Comparison of ENCODE assay signal across 8 mouse cellular contexts in the genomic region with DNA sequence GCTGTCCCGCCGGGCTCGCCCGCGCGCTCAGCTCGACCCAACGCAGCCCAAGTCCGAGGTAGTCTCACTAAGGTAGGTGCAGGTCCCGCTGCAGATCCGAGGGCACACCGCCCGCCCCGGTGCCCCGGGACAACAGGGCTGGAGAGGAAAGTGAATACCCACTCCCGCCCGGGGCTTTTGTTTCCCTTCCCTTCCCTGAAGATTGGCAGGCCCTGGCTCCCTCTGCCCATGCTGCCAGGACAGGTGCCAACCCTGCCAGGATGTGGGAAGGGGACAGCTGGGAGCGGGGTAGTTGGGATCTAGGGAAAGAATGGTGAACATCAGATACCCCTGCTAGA. TPM values are rescaled to one million over a fixed set of nuclear protein-coding genes. Genes with fewer than 3 reads are reported as not detected.
DNase-seq lines count a peak whose midpoint lies in the region; ATAC-seq and TF ChIP-seq lines count a peak whose summit lies in the region.
"Had no signal": no experiment of that assay in that cellular context is flagged by ENCODE, and none has a peak within 500 bp of the region (broad histone marks: within the 10 kb centered on the region; RNA-seq: fewer than 3 reads in every experiment).

No protein-coding gene starts in this region.

- H3K4me2 ChIP-seq in lung, embryonic 16.5 days (ENCODE audit: low read depth, low read length), result peak overlapping the region; percentile 70
- peak overlapping the region; percentile 70 for H3K4me2 ChIP-seq in forebrain, embryonic 15.5 days (replicated peaks)
- H3K4me2 ChIP-seq in limb, embryonic 14.5 days (replicated peaks; ENCODE audit: low read depth, low read length, severe bottlenecking), result peak overlapping the region; percentile 71
- H3K4me2 ChIP-seq in stomach, embryonic 14.5 days (replicated peaks; ENCODE audit: low read depth, low read length), result peak overlapping the region; percentile 77

- H3K4me1 ChIP-seq in lung, embryonic 16.5 days (replicated peaks; ENCODE audit: control insufficient read depth, insufficient read depth, low read length), result peaks cover 16% of the 10 kb centered on the region
- peaks cover 12% of the 10 kb centered on the region for H3K4me1 ChIP-seq in forebrain, embryonic 15.5 days
- H3K4me1 ChIP-seq in limb, embryonic 14.5 days (ENCODE audit: control insufficient read depth, insufficient read depth, low read length), result 0 out of 2 replicates have a peak, but pooled peaks cover 2% of the 10 kb centered on the region
- H3K4me1 ChIP-seq in stomach, embryonic 14.5 days (ENCODE audit: control insufficient read depth, insufficient read depth, low read length), result peaks cover 5% of the 10 kb centered on the region; the same call in 1 of the 2 replicates

- no peak overlapping the region for H3K27ac ChIP-seq in lung, embryonic 16.5 days (ENCODE audit: low read length)
- no peak overlapping the region for H3K27ac ChIP-seq in forebrain, embryonic 15.5 days (replicated peaks)
- no peak overlapping the region for H3K27ac ChIP-seq in limb, embryonic 14.5 days (replicated peaks; ENCODE audit: low read depth, low read length)
- H3K27ac ChIP-seq in stomach, embryonic 14.5 days (ENCODE audit: low read length), result no peak overlapping the region

- no peak for TF ChIP-seq POLR2A in limb, embryonic 14.5 days (IDR thresholded peaks at IDR 0.05; ENCODE audit: borderline replicate concordance, extremely low read depth, insufficient read depth, insufficient read length)

- H3K9ac ChIP-seq in lung, embryonic 16.5 days (ENCODE audit: low read length), result peak overlapping the region; percentile 58
- H3K9ac ChIP-seq in forebrain, embryonic 15.5 days (replicated peaks), result peak overlapping the region; percentile 35
- H3K9ac ChIP-seq in limb, embryonic 14.5 days (ENCODE audit: low read depth, low read length, severe bottlenecking), result peak overlapping the region; percentile 25; the same call in 1 of the 2 replicates
- peak overlapping the region; percentile 33; the same call in 1 of the 2 replicates for H3K9ac ChIP-seq in stomach, embryonic 14.5 days (replicated peaks; ENCODE audit: low read depth, low read length)

- H3K9me3 ChIP-seq in lung, embryonic 16.5 days (ENCODE audit: control insufficient read depth, low read length), result no peaks in the 10 kb centered on the region
- no peaks in the 10 kb centered on the region for H3K9me3 ChIP-seq in forebrain, embryonic 15.5 days
- H3K9me3 ChIP-seq in limb, embryonic 14.5 days (ENCODE audit: control insufficient read depth, low read length), result no peaks in the 10 kb centered on the region
- no peaks in the 10 kb centered on the region for H3K9me3 ChIP-seq in stomach, embryonic 14.5 days (ENCODE audit: control insufficient read depth, low read depth, low read length)

- no peak for DNase-seq in lung, postnatal 10 days
- DNase-seq in limb, embryonic 14.5 days (ENCODE audit: low spot score), result no peak
- DNase-seq in layer of hippocampus, adult 18-20 months (ENCODE audit: low spot score in 2 of 2), result no peak
- no peak for DNase-seq in adrenal gland, postnatal 36 days

- 3% methylated on average over 17 of the region's 18 CpGs for WGBS in lung, embryonic 16.5 days
- WGBS in forebrain, embryonic 15.5 days, result 1% methylated on average over 18 of the region's 18 CpGs
- WGBS in limb, embryonic 14.5 days, result 4% methylated on average over 17 of the region's 18 CpGs
- 2% methylated on average over 18 of the region's 18 CpGs for WGBS in stomach, embryonic 14.5 days

- H3K27me3 ChIP-seq in lung, embryonic 16.5 days (ENCODE audit: control insufficient read depth, insufficient read depth, low read depth, low read length), result peaks cover 46% of the 10 kb centered on the region
- H3K27me3 ChIP-seq in forebrain, embryonic 15.5 days, result peaks cover 32% of the 10 kb centered on the region
- peaks cover 31% of the 10 kb centered on the region for H3K27me3 ChIP-seq in limb, embryonic 14.5 days (ENCODE audit: control insufficient read depth, insufficient read depth, low read length)
- H3K27me3 ChIP-seq in stomach, embryonic 14.5 days (ENCODE audit: control insufficient read depth, insufficient read depth, low read length), result peaks cover 11% of the 10 kb centered on the region; the same call in 1 of the 2 replicates

- no peaks in the 10 kb centered on the region for H3K36me3 ChIP-seq in lung, embryonic 16.5 days (ENCODE audit: control insufficient read depth, insufficient read depth, low read length)
- no peaks in the 10 kb centered on the region for H3K36me3 ChIP-seq in forebrain, embryonic 15.5 days
- H3K36me3 ChIP-seq in limb, embryonic 14.5 days (ENCODE audit: control insufficient read depth, insufficient read depth, low read length), result no peaks in the 10 kb centered on the region
- no peaks in the 10 kb centered on the region for H3K36me3 ChIP-seq in stomach, embryonic 14.5 days (ENCODE audit: control insufficient read depth, insufficient read depth, low read length)

- ATAC-seq in lung, embryonic 16.5 days (ENCODE audit: low read depth), result no peak
- ATAC-seq in forebrain, embryonic 15.5 days (replicated peaks), result no peak
- ATAC-seq in limb, embryonic 14.5 days (ENCODE audit: low FRiP score, low read depth), result no peak
- no peak for ATAC-seq in stomach, embryonic 14.5 days (ENCODE audit: insufficient number of reproducible peaks, insufficient read depth, low FRiP score, low read depth)

- peak overlapping the region; percentile 51 for H3K4me3 ChIP-seq in lung, embryonic 16.5 days (ENCODE audit: low read length)
- peak overlapping the region; percentile 39 for H3K4me3 ChIP-seq in forebrain, embryonic 15.5 days
- peak overlapping the region; percentile 41 for H3K4me3 ChIP-seq in limb, embryonic 14.5 days (replicated peaks; ENCODE audit: low read length)
- H3K4me3 ChIP-seq in stomach, embryonic 14.5 days (ENCODE audit: low read depth, low read length), result peak overlapping the region; percentile 40

RNA-seq across cellular contexts. Expression of a gene that starts 0.5 kb away (rescaled TPM):
- polyA plus RNA-seq in lung, embryonic 16.5 days (2015; fragmentation: Nextera tagmentation; extraction: Ambion mirVana), result 3.4 and 3.8 TPM in 2 replicates
- 0.52 and 0.69 TPM in 2 replicates for polyA plus RNA-seq in forebrain, embryonic 15.5 days (2015; fragmentation: Nextera tagmentation; extraction: Ambion mirVana)
- 11.3 and 11.6 TPM in 2 replicates for polyA plus RNA-seq in limb, embryonic 14.5 days (2012; rRNA removed)
- 12.5 TPM in 2 replicates for polyA plus RNA-seq in limb, embryonic 14.5 days (2014; fragmentation: Nextera tagmentation; extraction: Ambion mirVana)
- polyA plus RNA-seq in stomach, embryonic 14.5 days (2014; fragmentation: Nextera tagmentation; extraction: Ambion mirVana), result 10.2 and 10.7 TPM in 2 replicates
- 1 to 10 TPM; 7.9 to 8.7 TPM for total RNA-seq in layer of hippocampus, adult 18-20 months (2021)
- 1 to 10 TPM; 2.3 to 3.1 TPM for total RNA-seq in adrenal gland, postnatal 36 days (2021)
- total RNA-seq: granulocyte monocyte progenitor cell, adult 5-6 weeks had no signal

RNA-seq across cellular contexts. Expression of a gene that starts 37.5 kb away (rescaled TPM):
- 188 and 190 TPM in 2 replicates for polyA plus RNA-seq in lung, embryonic 16.5 days (2015; fragmentation: Nextera tagmentation; extraction: Ambion mirVana)
- 58.9 and 64.2 TPM in 2 replicates for polyA plus RNA-seq in forebrain, embryonic 15.5 days (2015; fragmentation: Nextera tagmentation; extraction: Ambion mirVana)
- 115 and 139 TPM in 2 replicates for polyA plus RNA-seq in limb, embryonic 14.5 days (2012; rRNA removed)
- 162 and 164 TPM in 2 replicates for polyA plus RNA-seq in limb, embryonic 14.5 days (2014; fragmentation: Nextera tagmentation; extraction: Ambion mirVana)
- polyA plus RNA-seq in stomach, embryonic 14.5 days (2014; fragmentation: Nextera tagmentation; extraction: Ambion mirVana), result 157 and 164 TPM in 2 replicates
- total RNA-seq in layer of hippocampus, adult 18-20 months (2021), result 10 to 100 TPM; 11.7 to 14.1 TPM
- 10 to 100 TPM; 40.7 to 50.3 TPM for total RNA-seq in adrenal gland, postnatal 36 days (2021)

RNA-seq across cellular contexts. Expression of a gene that starts 41.8 kb away (rescaled TPM):
- 23.6 and 25.7 TPM in 2 replicates for polyA plus RNA-seq in lung, embryonic 16.5 days (2015; fragmentation: Nextera tagmentation; extraction: Ambion mirVana)
- 24.6 and 29.2 TPM in 2 replicates for polyA plus RNA-seq in forebrain, embryonic 15.5 days (2015; fragmentation: Nextera tagmentation; extraction: Ambion mirVana)
- 27.9 and 28.0 TPM in 2 replicates for polyA plus RNA-seq in limb, embryonic 14.5 days (2012; rRNA removed)
- polyA plus RNA-seq in limb, embryonic 14.5 days (2014; fragmentation: Nextera tagmentation; extraction: Ambion mirVana), result 16.1 and 18.3 TPM in 2 replicates
- polyA plus RNA-seq in stomach, embryonic 14.5 days (2014; fragmentation: Nextera tagmentation; extraction: Ambion mirVana), result 19.6 and 20.2 TPM in 2 replicates
- 10 to 100 TPM; 28.6 to 29.4 TPM for total RNA-seq in layer of hippocampus, adult 18-20 months (2021)
- 10 to 100 TPM; 20.5 to 24.8 TPM for total RNA-seq in adrenal gland, postnatal 36 days (2021)

RNA-seq across cellular contexts. Expression of a gene that starts 42.0 kb away (rescaled TPM):
- polyA plus RNA-seq in lung, embryonic 16.5 days (2015; fragmentation: Nextera tagmentation; extraction: Ambion mirVana), result 34.3 and 36.8 TPM in 2 replicates
- 53.3 and 53.6 TPM in 2 replicates for polyA plus RNA-seq in forebrain, embryonic 15.5 days (2015; fragmentation: Nextera tagmentation; extraction: Ambion mirVana)
- 35.6 and 52.6 TPM in 2 replicates for polyA plus RNA-seq in limb, embryonic 14.5 days (2012; rRNA removed)
- 36.6 and 36.9 TPM in 2 replicates for polyA plus RNA-seq in limb, embryonic 14.5 days (2014; fragmentation: Nextera tagmentation; extraction: Ambion mirVana)
- polyA plus RNA-seq in stomach, embryonic 14.5 days (2014; fragmentation: Nextera tagmentation; extraction: Ambion mirVana), result 35.8 and 43.6 TPM in 2 replicates
- 10 to 100 TPM; 51.3 to 56.7 TPM for total RNA-seq in layer of hippocampus, adult 18-20 months (2021)
- total RNA-seq in adrenal gland, postnatal 36 days (2021), result 10 to 100 TPM; 40.8 to 42.5 TPM

RNA-seq across cellular contexts. Expression of a gene that starts 52.7 kb away (rescaled TPM):
- 1,792 and 1,937 TPM in 2 replicates for polyA plus RNA-seq in lung, embryonic 16.5 days (2015; fragmentation: Nextera tagmentation; extraction: Ambion mirVana)
- polyA plus RNA-seq in forebrain, embryonic 15.5 days (2015; fragmentation: Nextera tagmentation; extraction: Ambion mirVana), result 2,534 and 2,591 TPM in 2 replicates
- 871 and 951 TPM in 2 replicates for polyA plus RNA-seq in limb, embryonic 14.5 days (2012; rRNA removed)
- polyA plus RNA-seq in limb, embryonic 14.5 days (2014; fragmentation: Nextera tagmentation; extraction: Ambion mirVana), result 1,919 and 2,014 TPM in 2 replicates
- 1,982 and 2,067 TPM in 2 replicates for polyA plus RNA-seq in stomach, embryonic 14.5 days (2014; fragmentation: Nextera tagmentation; extraction: Ambion mirVana)
- 100 to 1,000 TPM; 267 to 281 TPM for total RNA-seq in layer of hippocampus, adult 18-20 months (2021)
- 100 to 1,000 TPM; 347 to 353 TPM for total RNA-seq in adrenal gland, postnatal 36 days (2021)
